Mouse (Mus musculus) R1 (cell line): Measurements from ENCODE around the gene Tmeff2.

Experiments
- DNase-seq: peaks from one replicate; pipeline ENCODE4 v3.0.0-alpha.2; 2018; ENCODE audit warnings: low read depth, low spot score

Tmeff2 gene

DNA sequence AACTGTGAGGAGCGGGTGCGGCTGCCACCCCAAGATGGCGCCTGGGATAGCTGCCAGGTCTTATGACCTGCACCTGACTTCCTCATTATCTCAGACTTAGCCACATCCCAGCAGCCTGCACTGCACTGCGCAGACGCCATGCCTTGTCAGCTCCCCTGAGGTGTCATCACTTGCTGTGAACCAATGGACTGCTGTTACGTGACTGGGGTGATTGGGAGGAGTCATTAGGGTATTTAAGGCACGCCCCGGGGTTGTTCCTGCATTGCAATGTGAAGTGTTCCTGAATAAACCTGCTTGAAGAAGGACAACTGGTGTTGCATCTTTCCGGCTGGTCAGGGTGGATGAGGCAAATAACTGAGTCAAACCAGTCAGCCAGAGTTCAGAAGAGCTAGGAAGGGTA, at the start of gene Tmeff2:
Tmeff2 (plus strand) TSS at position 262 of the 400 bp plus-strand sequence.
- DNase-seq: peak; percentile 61

GRCm38 (mm10) chr1:50861515-50861914, 38.9 kb upstream of the Tmeff2 start:
- DNase-seq: no peak

- DNase-seq: no peak
These were observed 2.8 kb upstream of the Tmeff2 start for GRCm38 (mm10) chr1:50897696-50898095.

- no peak for DNase-seq
These were observed 24.4 kb downstream of the Tmeff2 start for GRCm38 (mm10) chr1:50924838-50925355.

DNA sequence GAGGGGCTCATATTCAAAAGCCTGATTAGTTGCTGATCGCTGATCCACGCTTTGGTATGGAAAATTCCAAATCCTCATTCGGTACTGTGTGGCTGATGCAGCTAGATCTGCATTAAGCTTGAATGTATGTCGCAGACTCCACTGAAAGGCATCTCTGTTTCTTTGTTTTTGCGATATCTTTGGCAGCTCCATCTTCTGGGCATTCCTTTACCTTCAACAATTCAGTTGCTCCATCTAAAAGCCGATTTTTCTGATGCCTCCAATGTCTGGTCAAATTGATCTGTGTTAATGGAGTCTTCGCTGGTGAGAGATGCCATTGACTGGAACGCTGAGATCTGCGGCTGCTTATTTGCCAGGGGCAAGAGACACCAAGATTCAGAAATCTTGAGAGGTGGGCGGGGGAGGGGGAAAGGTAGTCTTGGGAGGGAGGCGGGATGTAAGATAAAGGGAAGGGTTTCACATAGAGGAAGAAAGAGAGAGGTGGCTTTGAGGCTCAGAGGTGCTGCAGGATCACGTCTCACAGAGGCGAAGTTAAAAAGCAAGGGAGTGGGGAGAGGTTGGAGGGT, 25.0 kb downstream of the Tmeff2 start:
- no peak for DNase-seq

DNA sequence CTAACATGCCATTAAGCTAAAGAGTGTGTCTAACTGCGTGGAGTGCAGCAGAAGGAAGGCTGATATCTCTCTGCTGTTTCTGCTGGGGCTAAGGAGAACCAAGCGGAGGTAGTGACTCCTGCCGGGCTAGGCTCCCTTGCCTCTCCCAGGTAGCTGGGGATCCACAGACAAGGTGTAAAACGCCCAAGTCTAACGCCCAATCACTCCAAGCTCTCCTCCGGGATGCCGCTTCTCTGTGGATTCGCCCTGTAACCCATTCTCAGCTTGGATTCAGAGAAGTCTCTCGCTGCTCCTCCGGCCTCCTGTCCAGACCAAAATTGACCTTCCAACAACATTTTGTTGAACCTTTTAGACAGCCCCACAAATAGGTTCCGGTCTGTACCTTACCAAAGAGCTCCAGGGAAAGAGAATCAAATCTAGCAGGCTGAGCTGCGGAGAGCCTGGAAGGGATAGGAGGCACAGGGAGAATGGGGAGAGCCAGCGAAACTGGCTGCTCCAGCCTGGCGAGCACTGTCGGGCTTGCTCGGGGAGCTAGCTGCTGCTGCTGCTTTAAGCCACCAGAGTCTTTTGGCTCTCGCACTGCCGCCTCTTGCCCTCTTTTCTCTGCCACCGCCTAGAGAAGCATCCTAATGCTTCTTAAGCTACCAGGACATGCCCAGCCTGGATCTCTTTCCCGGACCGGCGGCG, 26.1 kb downstream of the Tmeff2 start:
- peak; percentile 47 for DNase-seq

GRCm38 (mm10) chr1:50927077-50927611, 26.7 kb downstream of the Tmeff2 start:
- peak; percentile 93 for DNase-seq

- DNase-seq: no peak
These were observed 27.3 kb downstream of the Tmeff2 start for GRCm38 (mm10) chr1:50927679-50928187.

DNA sequence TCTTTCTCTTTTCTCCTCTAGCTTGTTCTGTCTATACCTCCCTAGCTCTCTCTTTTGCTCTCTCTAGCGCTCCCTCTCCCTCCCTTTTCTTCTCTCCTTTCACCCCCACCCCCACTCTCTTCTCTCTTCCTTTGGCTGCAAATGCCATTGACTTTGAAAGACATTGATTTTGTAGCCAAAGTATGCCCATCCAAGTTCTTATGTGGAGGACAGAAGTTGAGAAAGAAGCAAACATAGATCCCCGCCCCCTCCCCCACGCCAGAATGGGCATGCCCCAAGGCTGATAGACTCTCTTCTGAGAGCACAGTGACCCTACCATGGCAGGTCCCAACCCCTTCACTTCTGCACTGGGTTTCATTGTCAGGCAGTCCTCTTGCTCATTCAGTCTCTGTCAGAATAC, 28.3 kb downstream of the Tmeff2 start:
- no peak for DNase-seq

GRCm38 (mm10) chr1:50935076-50935475, 34.6 kb downstream of the Tmeff2 start:
- no peak for DNase-seq

DNA sequence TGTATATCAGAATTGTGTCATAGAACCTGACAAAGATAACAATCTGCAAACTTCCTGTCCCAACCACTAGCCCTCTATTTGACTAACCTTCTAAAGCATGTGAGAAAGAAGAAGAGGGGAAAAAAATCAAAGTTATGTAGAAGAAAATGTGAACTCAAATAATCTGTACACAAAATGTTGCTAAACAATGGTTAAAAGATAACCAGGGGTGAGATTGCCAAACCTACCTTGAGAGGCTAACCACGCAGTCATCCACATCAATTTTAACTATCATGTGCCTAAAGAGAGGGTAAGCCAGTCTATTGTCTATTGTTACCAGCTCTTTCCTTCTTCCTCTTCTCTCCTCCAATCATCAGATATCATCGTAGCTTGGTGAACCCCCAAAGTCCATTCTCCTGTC, 35.0 kb downstream of the Tmeff2 start:
- no peak for DNase-seq

- DNase-seq: no peak
These were observed 39.9 kb downstream of the Tmeff2 start for GRCm38 (mm10) chr1:50940131-50941039.

DNA sequence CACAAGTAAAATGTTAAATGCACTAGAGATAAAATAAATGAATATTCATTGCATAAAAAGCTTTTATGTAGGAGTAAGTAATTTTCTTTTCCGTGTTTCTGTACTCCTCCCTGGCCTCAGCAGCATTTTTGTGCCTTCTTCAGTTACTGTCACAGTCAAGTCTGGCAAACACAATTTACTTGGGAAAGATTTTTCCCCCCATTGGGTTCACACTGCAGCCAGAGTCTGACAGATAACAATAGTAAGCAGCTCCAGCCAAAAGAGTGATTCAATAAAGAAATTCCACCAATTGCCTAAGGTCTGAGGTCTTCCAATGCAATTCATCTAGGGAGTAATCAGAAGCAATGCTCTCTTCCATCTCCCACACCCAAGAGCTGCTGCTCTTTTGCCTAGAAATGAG, 48.1 kb downstream of the Tmeff2 start:
- no peak for DNase-seq

- DNase-seq: no peak
These were observed 58.4 kb downstream of the Tmeff2 start for GRCm38 (mm10) chr1:50958844-50959243.

DNA sequence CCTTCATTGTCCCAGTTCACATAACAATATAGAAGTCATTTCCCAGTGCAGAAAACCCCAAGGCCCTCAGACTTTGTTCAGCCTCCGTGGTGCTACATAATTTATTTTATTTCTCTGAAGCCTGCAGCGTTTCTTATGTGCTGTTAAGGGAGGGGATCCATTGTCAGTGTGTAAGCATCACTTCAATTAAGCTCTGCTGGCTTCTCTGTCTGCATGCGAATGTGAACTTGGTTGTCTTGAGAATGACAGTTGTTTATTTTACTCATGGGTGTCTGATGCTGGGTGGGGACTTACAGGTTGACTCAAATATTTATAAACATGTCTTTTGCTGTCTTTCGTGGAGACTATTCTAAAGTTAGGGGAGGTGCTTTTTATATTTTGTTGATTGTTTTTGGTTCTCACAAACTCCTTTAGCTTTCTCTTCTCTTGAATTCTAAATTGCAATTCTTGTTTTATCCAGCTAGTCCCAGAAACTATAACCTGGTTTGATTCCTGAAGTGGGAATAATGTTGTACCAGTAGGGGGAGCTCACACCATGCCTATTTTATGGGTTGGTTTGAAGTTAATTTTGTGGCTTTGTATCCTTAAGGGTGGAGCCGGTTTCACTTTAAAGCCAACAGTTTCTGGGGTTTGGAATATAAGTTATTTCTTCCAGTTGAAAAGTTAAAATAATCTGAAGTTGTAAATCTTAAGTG, 61.7 kb downstream of the Tmeff2 start:
- peak; percentile 33 for DNase-seq

DNA sequence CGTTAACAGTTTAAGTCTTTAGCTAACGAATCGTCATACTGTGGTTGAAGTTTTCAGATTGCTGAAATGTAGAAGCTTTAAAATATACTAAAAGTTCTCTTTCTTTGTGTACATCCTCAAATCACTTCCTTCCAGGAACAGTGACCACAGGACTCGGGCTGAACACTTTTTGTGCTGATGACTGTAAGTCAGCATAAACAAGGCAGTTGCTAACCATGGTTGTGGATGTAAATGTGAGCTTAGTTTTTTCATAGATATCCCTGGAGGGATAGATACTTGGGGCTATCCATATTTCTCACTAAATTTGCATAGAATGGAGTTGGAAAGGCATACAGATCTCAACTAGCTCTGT, 62.2 kb downstream of the Tmeff2 start:
- DNase-seq: no peak

GRCm38 (mm10) chr1:50969685-50970084, 69.2 kb downstream of the Tmeff2 start:
- no peak for DNase-seq

DNA sequence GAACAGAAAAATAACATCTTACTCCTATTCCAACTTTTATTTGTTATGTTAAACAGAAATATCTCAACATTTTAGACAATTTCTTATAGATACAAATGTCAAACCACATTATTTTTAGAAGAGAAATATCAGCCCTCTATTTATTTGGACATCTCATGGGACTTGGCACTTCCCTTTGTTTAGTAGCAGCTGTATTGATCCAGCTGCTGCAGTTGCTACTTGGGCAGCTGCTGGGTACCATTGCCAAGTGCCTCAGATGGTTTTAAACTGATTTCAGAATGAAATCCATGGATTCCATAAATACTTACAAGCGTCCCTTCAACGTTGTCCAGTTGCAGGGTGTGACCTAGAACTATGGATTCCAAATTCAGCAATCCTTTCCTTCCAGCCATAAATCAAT, 70.4 kb downstream of the Tmeff2 start:
- no peak for DNase-seq

- DNase-seq: no peak
These were observed 72.3 kb downstream of the Tmeff2 start for GRCm38 (mm10) chr1:50972509-50973436.
